Mouse (Mus musculus) myocyte (in vitro differentiated cells): Measurements from ENCODE around the gene Lrfn4. TPM values are rescaled to one million over a fixed set of nuclear protein-coding genes. Genes with fewer than 3 reads are reported as not detected.

Experiments used
- H3K27me3 ChIP-seq: one replicate; pipeline ENCODE4 v1.6.1; 2011; ENCODE audit not compliant: control insufficient read depth, insufficient read depth, insufficient read length
- H3K36me3 ChIP-seq: one replicate; pipeline ENCODE4 v1.6.1; 2011; ENCODE audit not compliant: control insufficient read depth, insufficient read depth
- H3K4me2 ChIP-seq: one replicate; pipeline ENCODE4 v1.6.1; 2011; ENCODE audit warnings: low read depth, control low read depth
- H3K4me3 ChIP-seq: one replicate; pipeline ENCODE4 v1.5.1; 2011; ENCODE audit warnings: mild to moderate bottlenecking, control low read depth, moderate library complexity
- H3K79me2 ChIP-seq: one replicate; pipeline ENCODE4 v1.6.1; 2011; ENCODE audit not compliant: control insufficient read depth, insufficient read depth
- H3ac ChIP-seq: one replicate; pipeline ENCODE4 v1.6.1; 2011; ENCODE audit not compliant: control insufficient read depth, insufficient read length
- CEBPB ChIP-seq: IDR thresholded peaks from 2 replicates; pipeline ENCODE4 v1.6.1; 2011; ENCODE audit warnings: mild to moderate bottlenecking, moderate library complexity; ENCODE audit not compliant: poor library complexity, insufficient read depth, severe bottlenecking
- E2F4 ChIP-seq: IDR thresholded peaks from one replicate; pipeline ENCODE4 v1.6.1; 2011; ENCODE audit warnings: mild to moderate bottlenecking, control low read depth, moderate library complexity; ENCODE audit not compliant: insufficient read depth
- MAX ChIP-seq: IDR thresholded peaks from one replicate; pipeline ENCODE4 v1.6.1; 2011; ENCODE audit warnings: low read depth, mild to moderate bottlenecking, control low read depth
- MYOD1 ChIP-seq, 3 experiments: IDR thresholded peaks; one replicate each; pipeline ENCODE4 v1.6.1; 2011; ENCODE audit warnings: control low read depth in 2 of 3, low read depth in 2 of 3, mild to moderate bottlenecking in 2 of 3, moderate library complexity in 1 of 3; ENCODE audit not compliant: insufficient read length in 2 of 3, control insufficient read depth in 1 of 3
- MYOG ChIP-seq, 3 experiments: IDR thresholded peaks; one replicate each; pipeline ENCODE4 v1.6.1; 2011; ENCODE audit warnings: control low read depth in 2 of 3, low read depth in 2 of 3, mild to moderate bottlenecking in 2 of 3; ENCODE audit not compliant: insufficient read length in 2 of 3, control insufficient read depth in 1 of 3, insufficient read depth in 1 of 3
- POLR2A ChIP-seq: IDR thresholded peaks from one replicate; pipeline ENCODE4 v1.6.1; 2011; ENCODE audit warnings: low read depth, mild to moderate bottlenecking, control low read depth, moderate library complexity; ENCODE audit not compliant: insufficient read length
- POLR2AphosphoS2 ChIP-seq: IDR thresholded peaks from one replicate; pipeline ENCODE4 v1.6.1; 2011; ENCODE audit warnings: low read depth, control low read depth; ENCODE audit not compliant: insufficient read length
- REST ChIP-seq: IDR thresholded peaks from one replicate; pipeline ENCODE4 v1.6.1; 2011; ENCODE audit warnings: mild to moderate bottlenecking, control low read depth, moderate library complexity; ENCODE audit not compliant: insufficient read depth, insufficient read length
- SRF ChIP-seq: IDR thresholded peaks from one replicate; pipeline ENCODE4 v1.6.1; 2011; ENCODE audit warnings: low read depth; ENCODE audit not compliant: control insufficient read depth, insufficient read length
- TCF12 ChIP-seq: IDR thresholded peaks from one replicate; pipeline ENCODE4 v1.6.1; 2011; ENCODE audit warnings: mild to moderate bottlenecking, control low read depth; ENCODE audit not compliant: poor library complexity, insufficient read depth, severe bottlenecking
- TCF3 ChIP-seq: IDR thresholded peaks from one replicate; pipeline ENCODE4 v1.6.1; 2011; ENCODE audit warnings: low read depth, control low read depth; ENCODE audit not compliant: insufficient read length
- USF1 ChIP-seq: IDR thresholded peaks from one replicate; pipeline ENCODE4 v1.6.1; 2011; ENCODE audit warnings: low read depth, mild to moderate bottlenecking, control low read depth, moderate library complexity
- polyA plus RNA-seq: library from polyadenylated mRNA; unstranded; fragments of >200 nt; fragmentation: generic; extraction: Trizol; gene quantifications from one replicate; pipeline ENCODE4 v1.2.1, GENCODE M21; 2012; ENCODE audit warnings: missing spikeins

The Lrfn4 gene
- 22.0 TPM for polyA plus RNA-seq

- peak within 1 kb of the TSS; percentile 40 for H3K4me3 ChIP-seq
- no peaks in the 10 kb centered on the region for H3K79me2 ChIP-seq
- TF ChIP-seq POLR2AphosphoS2 (peak; percentile 61), TCF12 (no peak), MYOG (IDR thresholded peaks at IDR 0.05; ENCODE audit: control insufficient read depth in 1 of 3, insufficient read depth in 1 of 3, insufficient read length in 2 of 3, low read depth in 2 of 3) (no peak), POLR2A (peak; percentile 76), MAX (no peak), CEBPB (no peak), REST (no peak), MYOD1 (IDR thresholded peaks at IDR 0.05; ENCODE audit: control insufficient read depth in 1 of 3, insufficient read length in 2 of 3, low read depth in 2 of 3) (peak in 1 of 3 experiments; percentile 28), USF1 (peak; percentile 42), E2F4 (peak; percentile 67), TCF3 (no peak), SRF (no peak)
- no peaks in the 10 kb centered on the region for H3K27me3 ChIP-seq
- peak within 1 kb of the TSS; percentile 74 for H3ac ChIP-seq
- H3K36me3 ChIP-seq, result no peaks in the 10 kb centered on the region
- H3K4me2 ChIP-seq, result peak within 1 kb of the TSS; percentile 93
Measured at GRCm38 (mm10) chr19:4615151-4616093, at the start of gene Lrfn4. Lrfn4 (minus strand) TSS chr19:4615667.

- TF ChIP-seq REST (no peak), TCF3 (no peak), E2F4 (no peak), CEBPB (no peak)
- Histone ChIP-seq H3K4me2 (no peak overlapping the region), H3ac (no peak overlapping the region), H3K36me3 (no peaks in the 10 kb centered on the region), H3K27me3 (peaks cover 5% of the 10 kb centered on the region), H3K79me2 (no peaks in the 10 kb centered on the region), H3K4me3 (no peak overlapping the region)
Measured at GRCm38 (mm10) chr19:4658156-4658555, 42.7 kb upstream of the Lrfn4 start.

DNA sequence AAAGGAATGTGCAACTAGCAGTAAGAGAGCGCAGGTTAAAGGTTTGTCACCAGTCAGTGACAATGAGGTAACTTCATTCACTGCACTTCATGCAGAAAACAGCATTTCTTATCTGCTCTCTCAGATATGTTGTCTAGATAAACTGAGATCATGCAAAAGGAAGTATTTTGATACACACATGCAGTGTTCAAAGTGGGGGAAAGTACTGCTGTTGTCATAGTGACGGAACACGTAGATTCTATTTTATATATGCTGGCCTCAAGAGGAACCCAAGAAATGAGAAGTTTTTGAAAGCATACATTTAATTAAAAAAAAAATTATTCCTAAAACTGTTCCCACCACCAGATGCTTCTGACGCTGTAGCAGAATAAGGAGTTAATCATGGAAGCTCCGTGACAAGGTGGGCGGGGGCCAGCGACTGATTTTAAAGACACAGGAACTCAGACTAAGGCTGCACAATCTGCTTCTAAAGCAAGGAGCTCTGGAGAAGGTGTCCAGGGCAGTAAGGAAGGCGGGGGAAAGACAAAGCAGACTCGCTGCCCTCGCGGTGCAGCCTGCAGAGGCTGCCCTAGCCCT, 31.5 kb upstream of the Lrfn4 start:
- no peak overlapping the region for H3K4me3 ChIP-seq
- no peak overlapping the region for H3K4me2 ChIP-seq
- no peaks in the 10 kb centered on the region for H3K36me3 ChIP-seq
- no peaks in the 10 kb centered on the region for H3K27me3 ChIP-seq
- no peaks in the 10 kb centered on the region for H3K79me2 ChIP-seq
- TF ChIP-seq POLR2A, result no peak
- TF ChIP-seq TCF12, result no peak
- H3ac ChIP-seq, result no peak overlapping the region

GRCm38 (mm10) chr19:4644271-4644670, 28.8 kb upstream of the Lrfn4 start:
- no peak overlapping the region for H3ac ChIP-seq
- no peak overlapping the region for H3K4me3 ChIP-seq
- no peaks in the 10 kb centered on the region for H3K36me3 ChIP-seq
- no peak for TF ChIP-seq TCF3
- no peak for TF ChIP-seq POLR2AphosphoS2
- no peak for TF ChIP-seq MYOG (IDR thresholded peaks at IDR 0.05; ENCODE audit: control insufficient read depth in 1 of 3, insufficient read depth in 1 of 3, insufficient read length in 2 of 3, low read depth in 2 of 3)
- TF ChIP-seq E2F4, result no peak
- no peak for TF ChIP-seq SRF
- no peak for TF ChIP-seq REST
- no peak for TF ChIP-seq TCF12
- no peaks in the 10 kb centered on the region for H3K79me2 ChIP-seq
- H3K4me2 ChIP-seq, result no peak overlapping the region
- H3K27me3 ChIP-seq, result no peaks in the 10 kb centered on the region

DNA sequence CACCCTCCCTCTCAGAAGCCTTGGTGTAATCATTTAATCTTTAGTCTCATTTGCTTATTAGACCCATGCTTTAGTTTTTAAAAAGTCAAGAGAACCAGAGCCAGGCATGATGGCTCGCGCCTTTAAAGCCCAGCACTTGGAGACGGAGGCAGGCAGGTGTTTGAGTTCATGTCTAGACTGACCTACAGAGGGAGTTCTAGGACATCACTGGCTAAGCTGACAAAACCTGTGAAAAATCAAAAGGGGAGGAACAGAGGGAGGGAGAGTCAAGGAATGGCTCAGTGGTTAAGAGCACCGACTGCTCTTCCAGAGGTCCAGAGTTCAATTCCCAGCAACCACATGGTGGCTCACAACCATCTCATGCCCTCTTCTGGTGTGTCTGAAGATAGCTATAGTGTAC, 20.5 kb upstream of the Lrfn4 start:
- no peak overlapping the region for H3K4me2 ChIP-seq
- TF ChIP-seq SRF (no peak), TCF3 (no peak), CEBPB (no peak), REST (no peak), USF1 (no peak), MYOD1 (IDR thresholded peaks at IDR 0.05; ENCODE audit: control insufficient read depth in 1 of 3, insufficient read length in 2 of 3, low read depth in 2 of 3) (no peak), E2F4 (no peak), TCF12 (no peak), POLR2A (no peak), MAX (no peak), MYOG (IDR thresholded peaks at IDR 0.05; ENCODE audit: control insufficient read depth in 1 of 3, insufficient read depth in 1 of 3, insufficient read length in 2 of 3, low read depth in 2 of 3) (no peak), POLR2AphosphoS2 (no peak)
- H3K79me2 ChIP-seq, result no peaks in the 10 kb centered on the region
- no peak overlapping the region for H3K4me3 ChIP-seq
- H3K36me3 ChIP-seq, result no peaks in the 10 kb centered on the region
- H3K27me3 ChIP-seq, result no peaks in the 10 kb centered on the region
- no peak overlapping the region for H3ac ChIP-seq
